Mouse (Mus musculus) forebrain, postnatal 0 days (tissue): Measurements from ENCODE around the gene Gm17509. TPM values are rescaled to one million over a fixed set of nuclear protein-coding genes. Genes with fewer than 3 reads are reported as not detected.
"Not testable (repeated sequence)": the region's sequence is repeated elsewhere in the genome, so short reads cannot be mapped to it uniquely, and the experiment has no call there.

ENCODE experiments used
- ATAC-seq: fragments of 200-750 bp; cut with Nextera tagmentation; 2 replicates; pipeline ENCODE4 v1.8.0; 2017; ENCODE audit warnings: mild to moderate bottlenecking, moderate library complexity
- DNase-seq: peaks from one replicate; pipeline ENCODE4 v3.0.0-alpha.2; 2015
- H3K27ac ChIP-seq: fragments of 300-500 bp; sonication (generic); 2 replicates; pipeline ENCODE4 v1.5.1; 2014; ENCODE audit warnings: low read depth, mild to moderate bottlenecking, antibody characterized with exemption, low read length, moderate library complexity, mixed read lengths
- H3K27me3 ChIP-seq: fragments of 300-500 bp; sonication (generic); 2 replicates; pipeline ENCODE4 v1.6.1; 2014; ENCODE audit warnings: mild to moderate bottlenecking, low read length, mixed read lengths; ENCODE audit not compliant: insufficient read depth
- H3K36me3 ChIP-seq: fragments of 300-500 bp; sonication (generic); 2 replicates; pipeline ENCODE4 v1.6.1; 2014; ENCODE audit warnings: mild to moderate bottlenecking, moderate library complexity; ENCODE audit not compliant: insufficient read depth
- H3K4me1 ChIP-seq: fragments of 300-500 bp; sonication (generic); 2 replicates; pipeline ENCODE4 v1.6.1; 2014; ENCODE audit warnings: antibody characterized with exemption; ENCODE audit not compliant: insufficient read depth
- H3K4me2 ChIP-seq: fragments of 300-500 bp; sonication (generic); 2 replicates; pipeline ENCODE4 v1.6.1; 2014; ENCODE audit warnings: low read depth, mild to moderate bottlenecking, moderate library complexity
- H3K4me3 ChIP-seq: fragments of 300-500 bp; sonication (generic); 2 replicates; pipeline ENCODE4 v1.5.1; 2014; ENCODE audit warnings: low read depth, low read length, mixed read lengths
- H3K9ac ChIP-seq: fragments of 300-500 bp; sonication (generic); 2 replicates; pipeline ENCODE4 v1.6.1; 2014; ENCODE audit warnings: mild to moderate bottlenecking
- H3K9me3 ChIP-seq: fragments of 300-500 bp; sonication (generic); 2 replicates; pipeline ENCODE4 v1.6.1; 2016; ENCODE audit warnings: low read length
- CTCF ChIP-seq: sonication (generic); IDR thresholded peaks from 2 replicates; pipeline ENCODE4 v1.5.1; 2016; ENCODE audit warnings: antibody characterized with exemption, control low read depth, low read depth
- WGBS: fragments of 180-500 bp; shearing (Covaris S2); extraction: QIAGEN DNeasy Blood & Tissue Kit; methylation state at CpG from one replicate; pipeline ENCODE4 v1.1.7; 2014; 5-methylcytosine and 5-hydroxymethylcytosine counted together
- polyA plus RNA-seq: library from polyadenylated mRNA; unstranded; fragments of >200 nt; fragmentation: Nextera tagmentation; extraction: Ambion mirVana; gene quantifications from 2 replicates; pipeline ENCODE4 v1.2.1, GENCODE M21; 2015
- total RNA-seq: library from RNA; depleted of rRNA; stranded (reverse); fragments of >200 nt; gene quantifications from 2 replicates; pipeline ENCODE4 v1.2.3, GENCODE M21; 2014; rRNA removed

Gm17509 gene
- total and polyA plus RNA-seq, 2 experiments from 2014 or later = 0.07 to 0.33 TPM

DNA sequence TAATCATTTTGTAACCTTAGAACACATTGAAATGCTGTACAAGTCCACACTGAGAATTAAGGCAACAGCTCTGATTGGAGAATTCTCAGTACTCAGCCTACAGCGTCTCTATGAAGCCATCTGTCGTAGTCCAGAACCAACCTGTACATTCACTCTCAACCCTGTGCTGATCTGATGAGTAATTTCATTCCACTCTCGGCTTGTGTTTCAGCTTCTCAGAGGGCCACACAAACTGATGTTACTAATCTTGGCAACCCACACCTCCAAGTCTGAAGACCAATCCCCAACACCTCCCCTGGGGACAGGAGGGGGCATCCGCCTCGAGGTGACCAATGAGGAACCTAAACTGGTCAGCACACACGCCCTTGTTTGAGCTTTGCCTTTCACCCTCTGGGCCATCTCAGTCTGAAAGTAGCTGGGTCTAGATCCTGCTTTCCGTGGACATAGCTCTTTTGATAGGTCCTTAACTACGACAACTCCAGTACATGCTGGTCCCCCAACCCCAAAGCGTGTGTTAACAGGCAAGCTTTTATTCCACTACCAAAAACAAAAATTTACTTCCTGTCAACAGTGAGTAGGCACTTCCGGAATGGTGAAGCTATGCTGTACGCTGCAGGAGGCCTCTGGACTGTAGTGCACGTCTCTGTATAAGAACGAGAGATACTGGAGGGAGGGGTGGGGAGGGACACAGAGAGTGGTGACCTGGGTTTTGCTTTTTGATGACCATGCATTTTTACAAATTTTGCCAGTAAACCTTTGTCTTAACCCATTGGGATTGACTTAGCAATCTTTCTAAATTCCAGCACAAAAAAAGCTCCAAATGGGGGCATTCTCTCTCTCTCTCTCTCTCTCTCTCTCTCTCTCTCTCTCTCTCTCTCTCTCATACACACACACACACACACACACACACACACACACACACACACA is 25.0 kb downstream of the Gm17509 start:
- no peak overlapping the region for H3K27ac ChIP-seq
- no peaks in the 10 kb centered on the region for H3K27me3 ChIP-seq
- no peaks in the 10 kb centered on the region for H3K4me1 ChIP-seq
- no peak for TF ChIP-seq CTCF
- H3K36me3 ChIP-seq = no peaks in the 10 kb centered on the region
- DNase-seq (no peak), ATAC-seq (no peak)
- H3K9me3 ChIP-seq = no peaks in the 10 kb centered on the region
- H3K4me3 ChIP-seq = no peak overlapping the region
- H3K4me2 ChIP-seq = no peak overlapping the region
- H3K9ac ChIP-seq = no peak overlapping the region
- WGBS = 89% methylated on average over 13 of the region's 13 CpGs

DNA sequence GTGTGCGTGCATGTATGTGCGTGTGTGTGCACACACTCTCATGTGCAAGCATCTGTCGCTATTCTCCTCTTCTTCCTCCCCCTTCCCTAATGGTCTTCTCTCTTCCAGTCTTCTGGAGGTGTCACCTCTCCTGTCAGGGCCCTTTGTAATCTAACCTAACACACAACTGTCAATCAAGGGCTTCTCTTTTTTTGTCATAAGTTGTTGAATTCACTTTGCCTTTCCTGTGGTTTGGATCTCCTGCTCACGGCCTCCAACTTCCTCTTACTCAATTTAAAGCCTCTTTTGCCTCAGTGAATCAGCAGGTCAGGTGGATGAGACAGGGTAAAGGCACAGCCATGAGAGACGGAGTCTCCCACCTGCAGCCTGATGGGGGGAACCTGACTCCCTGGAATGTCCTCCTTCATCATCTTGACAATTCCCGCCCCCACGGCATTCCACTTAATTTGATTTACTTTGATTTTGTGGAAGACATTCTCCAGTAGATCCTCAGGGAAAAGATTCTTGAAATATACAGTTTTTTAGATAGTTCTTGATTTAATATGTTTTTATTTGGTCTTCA is 27.4 kb downstream of the Gm17509 start:
- no peak overlapping the region for H3K4me3 ChIP-seq
- no peak overlapping the region for H3K4me2 ChIP-seq
- no peak for TF ChIP-seq CTCF
- no peaks in the 10 kb centered on the region for H3K4me1 ChIP-seq
- no peak overlapping the region for H3K27ac ChIP-seq
- no peaks in the 10 kb centered on the region for H3K9me3 ChIP-seq
- no peaks in the 10 kb centered on the region for H3K36me3 ChIP-seq
- DNase-seq (no peak), ATAC-seq (no peak)
- no peak overlapping the region for H3K9ac ChIP-seq
- WGBS = 84% methylated on average over 7 of the region's 7 CpGs
- H3K27me3 ChIP-seq = no peaks in the 10 kb centered on the region

DNA sequence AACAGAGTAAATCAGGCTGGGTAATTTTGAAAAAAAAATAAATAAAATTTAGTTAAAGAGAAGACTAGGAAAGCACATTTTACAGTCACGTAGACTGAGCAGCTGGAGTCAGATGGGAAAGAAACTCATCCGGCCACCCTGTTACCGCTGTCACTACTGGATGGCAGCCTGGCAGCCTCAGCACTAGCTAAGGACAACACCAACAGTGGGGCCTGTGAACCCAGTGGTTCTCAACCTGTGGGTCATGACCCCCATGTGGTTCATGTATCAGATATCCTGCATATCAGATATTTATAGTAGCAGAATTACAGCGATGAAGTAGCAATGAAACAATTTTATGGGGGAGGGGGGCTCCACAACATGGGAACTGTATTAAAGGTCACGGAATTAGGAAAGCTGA is 28.7 kb downstream of the Gm17509 start:
- TF ChIP-seq CTCF = no peak
- no peak for DNase-seq
- no peaks in the 10 kb centered on the region for H3K27me3 ChIP-seq
- no peak overlapping the region for H3K4me3 ChIP-seq
- H3K4me1 ChIP-seq = no peaks in the 10 kb centered on the region
- ATAC-seq = no peak
- H3K9me3 ChIP-seq = no peaks in the 10 kb centered on the region
- H3K9ac ChIP-seq = no peak overlapping the region
- WGBS = 84% methylated on average over 5 of the region's 5 CpGs
- H3K27ac ChIP-seq = no peak overlapping the region
- no peaks in the 10 kb centered on the region for H3K36me3 ChIP-seq
- no peak overlapping the region for H3K4me2 ChIP-seq

DNA sequence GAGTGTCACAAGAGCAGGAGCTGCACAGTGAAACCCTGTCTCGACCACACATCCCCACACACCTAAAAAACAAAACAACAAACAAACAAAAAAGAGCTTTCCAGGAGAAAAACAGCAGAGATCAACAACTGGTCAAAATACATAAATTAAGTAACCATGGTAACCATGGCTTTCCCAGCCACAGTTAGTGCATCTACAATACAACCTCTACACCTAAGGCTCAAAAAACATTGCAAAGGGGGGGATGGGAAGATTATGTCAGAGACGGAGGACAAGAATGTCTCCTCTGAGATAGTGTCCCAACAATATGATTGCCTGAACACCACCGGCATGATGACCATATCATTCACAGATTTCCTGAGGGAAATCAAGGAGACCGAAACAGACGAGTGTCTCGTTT is 35.5 kb downstream of the Gm17509 start:
- H3K36me3 ChIP-seq = no peaks in the 10 kb centered on the region
- TF ChIP-seq CTCF = no peak
- H3K9me3 ChIP-seq = no peaks in the 10 kb centered on the region
- no peaks in the 10 kb centered on the region for H3K4me1 ChIP-seq
- no peak overlapping the region for H3K27ac ChIP-seq
- 76% methylated on average over 6 of the region's 6 CpGs for WGBS
- ATAC-seq (no peak), DNase-seq (no peak)
- H3K9ac ChIP-seq = no peak overlapping the region
- no peak overlapping the region for H3K4me3 ChIP-seq
- no peak overlapping the region for H3K4me2 ChIP-seq
- H3K27me3 ChIP-seq = no peaks in the 10 kb centered on the region

DNA sequence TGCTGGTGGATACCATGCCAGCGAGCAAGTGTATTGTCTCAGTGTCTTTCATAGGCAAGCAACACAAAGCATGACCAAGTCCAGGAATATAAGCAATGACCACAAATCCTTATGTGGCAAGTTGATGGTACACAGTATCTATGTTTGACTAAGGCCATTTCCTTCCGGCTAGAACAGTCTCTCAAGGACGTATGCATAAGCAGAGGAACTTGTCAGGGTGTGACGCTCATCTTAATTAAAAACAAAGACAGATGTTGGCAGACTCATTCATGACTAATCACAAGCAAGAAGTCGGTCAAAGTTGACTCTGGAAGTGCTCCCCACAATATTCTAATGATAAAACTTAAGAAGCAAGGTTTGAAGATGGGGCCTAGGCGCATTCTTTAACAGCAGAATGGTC is 37.6 kb downstream of the Gm17509 start:
- 86% methylated on average over 6 of the region's 6 CpGs for WGBS
- Histone ChIP-seq H3K4me3 (no peak overlapping the region), H3K4me2 (no peak overlapping the region), H3K4me1 (no peaks in the 10 kb centered on the region), H3K27me3 (no peaks in the 10 kb centered on the region), H3K27ac (no peak overlapping the region), H3K36me3 (no peaks in the 10 kb centered on the region), H3K9ac (no peak overlapping the region), H3K9me3 (no peaks in the 10 kb centered on the region)
- TF ChIP-seq CTCF = no peak
- ATAC-seq = no peak
- DNase-seq = no peak

DNA sequence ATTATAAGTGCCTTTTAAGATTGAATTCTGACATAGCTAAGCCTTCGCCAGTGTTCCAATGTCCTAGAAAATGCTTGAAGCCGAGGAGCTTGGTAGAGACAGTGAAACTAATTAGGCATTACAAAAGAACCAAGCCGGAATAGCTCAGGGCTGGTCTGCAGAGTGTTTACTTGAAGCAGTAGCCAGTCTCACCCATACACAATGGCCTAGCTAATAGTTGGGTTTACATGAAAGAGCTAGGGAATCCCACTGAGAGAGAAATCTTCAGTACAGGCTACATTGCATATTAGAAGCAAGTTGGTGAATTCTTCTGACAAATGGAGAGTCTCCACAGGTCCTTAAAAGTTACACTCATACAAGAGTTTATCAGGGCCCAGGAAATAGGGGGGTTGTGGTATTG is 40.0 kb downstream of the Gm17509 start:
- ATAC-seq, H3K4me3 ChIP-seq, H3K9me3 ChIP-seq, H3K4me2 ChIP-seq, H3K9ac ChIP-seq, H3K36me3 ChIP-seq, DNase-seq, H3K27ac ChIP-seq, H3K27me3 ChIP-seq, H3K4me1 ChIP-seq: not testable (repeated sequence)
- WGBS = 28% methylated on average over 3 of the region's 3 CpGs

Other genes with a start within 250 kb of the Gm17509 start
- 37.2 and 46.1 TPM in 2 replicates for gene Parp8, start 195.5 kb downstream of the Gm17509 start, total RNA-seq
- 13.3 and 20.8 TPM in 2 replicates for gene Parp8, start 195.5 kb downstream of the Gm17509 start, polyA plus RNA-seq
- gene Emb, start 12.5 kb downstream of the Gm17509 start, total RNA-seq = 9.8 and 12.3 TPM in 2 replicates
- 8.5 and 11.6 TPM in 2 replicates for gene Emb, start 12.5 kb downstream of the Gm17509 start, polyA plus RNA-seq